Mouse (Mus musculus) thymus, adult 2 months (tissue): ENCODE results near the gene Ltc4s. TPM values are rescaled to one million over a fixed set of nuclear protein-coding genes. Genes with fewer than 3 reads are reported as not detected.

Experiments used
- DNase-seq: peaks from one replicate; pipeline ENCODE4 v3.0.0; 2021
- H3K27ac ChIP-seq: fragments of 200-500 bp; 2 replicates; pipeline ENCODE4 v1.5.1; 2012; ENCODE audit warnings: low read length, control low read depth; ENCODE audit not compliant: control insufficient read depth, insufficient read depth
- H3K27me3 ChIP-seq: fragments of 200-500 bp; 2 replicates; pipeline ENCODE4 v1.6.1; 2012; ENCODE audit warnings: mild to moderate bottlenecking, low read length, moderate library complexity, mixed read lengths; ENCODE audit not compliant: control insufficient read depth, insufficient read depth
- H3K36me3 ChIP-seq: fragments of 200-500 bp; 2 replicates; pipeline ENCODE4 v1.6.1; 2012; ENCODE audit warnings: mild to moderate bottlenecking, low read length, moderate library complexity; ENCODE audit not compliant: control insufficient read depth, insufficient read depth
- H3K4me1 ChIP-seq: fragments of 200-500 bp; replicated peaks from 2 replicates; pipeline ENCODE4 v1.6.1; 2012; ENCODE audit warnings: low read length; ENCODE audit not compliant: control insufficient read depth, insufficient read depth
- H3K4me3 ChIP-seq: fragments of 200-500 bp; 2 replicates; pipeline ENCODE4 v1.5.1; 2012; ENCODE audit warnings: mild to moderate bottlenecking, low read length, control low read depth, moderate library complexity; ENCODE audit not compliant: control insufficient read depth, insufficient read depth
- CTCF ChIP-seq: fragments of 200-500 bp; IDR thresholded peaks from 2 replicates; pipeline ENCODE4 v1.5.1; 2012; ENCODE audit warnings: mild to moderate bottlenecking, control low read depth, low read length, moderate library complexity, borderline replicate concordance; ENCODE audit not compliant: control insufficient read depth, poor library complexity, insufficient read depth; ENCODE audit errors: extremely low read depth
- POLR2A ChIP-seq: fragments of 200-500 bp; IDR thresholded peaks from 2 replicates; pipeline ENCODE4 v1.6.1; 2012; ENCODE audit warnings: mild to moderate bottlenecking, low read length, control low read depth, moderate library complexity; ENCODE audit not compliant: control insufficient read depth, poor library complexity, insufficient read depth; ENCODE audit errors: extremely low read depth
- WGBS: fragments of 180-500 bp; shearing (Covaris S2); methylation state at CpG from one replicate; pipeline ENCODE4 v1.1.7; 2018; 5-methylcytosine and 5-hydroxymethylcytosine counted together
- polyA plus RNA-seq: library from polyadenylated mRNA; depleted of rRNA; stranded (reverse); fragments of >200 nt; gene quantifications from 2 replicates; pipeline ENCODE4 v1.2.3, GENCODE M21; 2012

Gene Ltc4s
- polyA plus RNA-seq, 1 experiment: 46.9 TPM

- no peak for DNase-seq
These were observed 13.8 kb upstream of the Ltc4s start for GRCm38 (mm10) chr11:50252166-50252565.

GRCm38 (mm10) chr11:50248473-50249171 lies 10.2 kb upstream of the Ltc4s start:
- no peak for DNase-seq
- Histone ChIP-seq H3K4me3 (no peak overlapping the region), H3K27ac (no peak overlapping the region), H3K27me3 (no peaks in the 10 kb centered on the region), H3K4me1 (no peaks in the 10 kb centered on the region), H3K36me3 (no peaks in the 10 kb centered on the region)
- TF ChIP-seq POLR2A: no peak
- TF ChIP-seq CTCF: no peak
- 92% methylated on average over 7 of the region's 7 CpGs for WGBS

More at GRCm38 (mm10) chr11:50252166-50252565, 13.8 kb upstream of the Ltc4s start:
- H3K4me3 ChIP-seq: no peak overlapping the region
- no peak overlapping the region for H3K27ac ChIP-seq
- no peaks in the 10 kb centered on the region for H3K4me1 ChIP-seq
- 93% methylated on average over 3 of the region's 3 CpGs for WGBS
- no peak for TF ChIP-seq CTCF
- no peak for TF ChIP-seq POLR2A
- H3K27me3 ChIP-seq: no peaks in the 10 kb centered on the region
- H3K36me3 ChIP-seq: peaks cover 13% of the 10 kb centered on the region

GRCm38 (mm10) chr11:50245269-50245668 lies 6.9 kb upstream of the Ltc4s start:
- DNase-seq: no peak
- Histone ChIP-seq H3K27ac (no peak overlapping the region), H3K4me1 (0 out of 2 replicates have a peak, but pooled peaks cover under 1% of the 10 kb centered on the region), H3K4me3 (no peak overlapping the region), H3K27me3 (no peaks in the 10 kb centered on the region), H3K36me3 (no peaks in the 10 kb centered on the region)
- WGBS: 41% methylated on average over 5 of the region's 5 CpGs
- TF ChIP-seq POLR2A (no peak), CTCF (no peak)

- no peak for DNase-seq
- WGBS: 57% methylated on average over 6 of the region's 6 CpGs
- Histone ChIP-seq H3K27me3 (no peaks in the 10 kb centered on the region), H3K36me3 (no peaks in the 10 kb centered on the region), H3K27ac (no peak overlapping the region), H3K4me1 (0 out of 2 replicates have a peak, but pooled peaks cover 2% of the 10 kb centered on the region), H3K4me3 (no peak overlapping the region)
- TF ChIP-seq CTCF (no peak), POLR2A (no peak)
These were observed 5.5 kb upstream of the Ltc4s start for GRCm38 (mm10) chr11:50243926-50244325.

GRCm38 (mm10) chr11:50240235-50240911 lies 2.0 kb upstream of the Ltc4s start:
- H3K4me1 ChIP-seq: peaks cover 13% of the 10 kb centered on the region
- no peak overlapping the region for H3K27ac ChIP-seq
- TF ChIP-seq CTCF (no peak), POLR2A (no peak)
- H3K36me3 ChIP-seq: no peaks in the 10 kb centered on the region
- 47% methylated on average over 7 of the region's 7 CpGs for WGBS
- DNase-seq: no peak
- H3K4me3 ChIP-seq: no peak overlapping the region
- no peaks in the 10 kb centered on the region for H3K27me3 ChIP-seq

GRCm38 (mm10) chr11:50238821-50239791 lies 690 bp upstream of the Ltc4s start:
- no peak overlapping the region for H3K4me3 ChIP-seq
- H3K36me3 ChIP-seq: no peaks in the 10 kb centered on the region
- WGBS: 80% methylated on average over 9 of the region's 9 CpGs
- TF ChIP-seq CTCF (no peak), POLR2A (no peak)
- no peak overlapping the region for H3K27ac ChIP-seq
- H3K4me1 ChIP-seq: peaks cover 13% of the 10 kb centered on the region
- no peaks in the 10 kb centered on the region for H3K27me3 ChIP-seq
- no peak for DNase-seq
